ENCODE assay signal across 22 mouse cellular contexts in genomic region chr4:153473480-153474252, GRCm38 (mm10). TPM values are rescaled to one million over a fixed set of nuclear protein-coding genes. Genes with fewer than 3 reads are reported as not detected.
DNase-seq lines count a peak whose midpoint lies in the region; ATAC-seq and TF ChIP-seq lines count a peak whose summit lies in the region.
"Had no signal": no experiment of that assay in that cellular context is flagged by ENCODE, and none has a peak within 500 bp of the region (broad histone marks: within the 10 kb centered on the region; RNA-seq: fewer than 3 reads in every experiment).

No protein-coding gene starts in this region.

- peaks cover 4% of the 10 kb centered on the region; the same call in 1 of the 2 replicates for H3K4me1 ChIP-seq in hindbrain, postnatal 0 days (ENCODE audit: insufficient read depth, low read length)
- H3K4me1 ChIP-seq in hindbrain, embryonic 13.5 days (replicated peaks): peaks cover 37% of the 10 kb centered on the region
- no peaks in the 10 kb centered on the region for H3K4me1 ChIP-seq in liver, postnatal 0 days (ENCODE audit: insufficient read depth)
- H3K4me1 ChIP-seq in liver, embryonic 12.5 days: no peaks in the 10 kb centered on the region
- no peaks in the 10 kb centered on the region for H3K4me1 ChIP-seq in MEL (ENCODE audit: control insufficient read depth in 1 of 2, insufficient read depth in 2 of 2, low read length in 2 of 2)
- no peaks in the 10 kb centered on the region for H3K4me1 ChIP-seq in stomach, postnatal 0 days (replicated peaks; ENCODE audit: control insufficient read depth, insufficient read depth)
- H3K4me1 ChIP-seq: embryonic facial prominence, embryonic 12.5 days; heart, embryonic 15.5 days; intestine, embryonic 15.5 days; liver, embryonic 13.5 days; megakaryocyte, embryonic 14.5 days had no signal

- TF ChIP-seq EP300 in liver, postnatal 0 days (IDR thresholded peaks at IDR 0.05; ENCODE audit: low read depth): no peak
- TF ChIP-seq EP300 in MEL (IDR thresholded peaks at IDR 0.05; ENCODE audit: low read depth in 1 of 2, low read length in 2 of 2): no peak
- TF ChIP-seq EP300 in stomach, postnatal 0 days (optimal IDR thresholded peaks at IDR 0.05): no peak

- TF ChIP-seq CTCF in hindbrain, postnatal 0 days (IDR thresholded peaks at IDR 0.05; ENCODE audit: low read depth): peak; percentile 62
- TF ChIP-seq CTCF in liver, postnatal 0 days (IDR thresholded peaks at IDR 0.05; ENCODE audit: low read depth): peak; percentile 34
- TF ChIP-seq CTCF in MEL (IDR thresholded peaks at IDR 0.05 in 2 of 3, conservative IDR thresholded peaks at IDR 0.05 in 1 of 3; ENCODE audit: control insufficient read depth in 1 of 3, insufficient read depth in 1 of 3, low read depth in 2 of 3, low read length in 3 of 3, poor library complexity in 1 of 3, severe bottlenecking in 1 of 3): peak in 1 of 3 experiments; percentile 41; a peak in 3 of 6 replicates
- TF ChIP-seq CTCF in stomach, postnatal 0 days (IDR thresholded peaks at IDR 0.05; ENCODE audit: low read depth): peak; percentile 36

- no peak overlapping the region for H3K9ac ChIP-seq in hindbrain, postnatal 0 days (replicated peaks; ENCODE audit: low read length)
- H3K9ac ChIP-seq in hindbrain, embryonic 13.5 days: no peak overlapping the region
- no peak overlapping the region for H3K9ac ChIP-seq in liver, postnatal 0 days (replicated peaks)
- H3K9ac ChIP-seq in liver, embryonic 12.5 days: no peak overlapping the region
- H3K9ac ChIP-seq in MEL (ENCODE audit: control insufficient read depth, low read depth, low read length, poor library complexity, severe bottlenecking): no peak overlapping the region
- H3K9ac ChIP-seq in stomach, postnatal 0 days (ENCODE audit: low read length): no peak overlapping the region
- H3K9ac ChIP-seq: embryonic facial prominence, embryonic 12.5 days; forebrain, embryonic 15.5 days; heart, embryonic 15.5 days; intestine, embryonic 15.5 days; liver, embryonic 13.5 days; neural tube, embryonic 12.5 days had no signal

- DNase-seq in hindbrain, postnatal 0 days (ENCODE audit: low spot score): no peak
- DNase-seq in liver, postnatal 0 days: no peak
- DNase-seq in MEL (ENCODE audit: low read depth, low spot score): peak; percentile 3
- no peak for DNase-seq in stomach, postnatal 0 days (ENCODE audit: low spot score)
- DNase-seq: heart, adult 18-20 months; kidney, postnatal 36 days; liver, embryonic 13.5 days; lung, postnatal 10 days; right cerebral cortex, postnatal 14 days had no signal

- TF ChIP-seq POLR2A in MEL (IDR thresholded peaks at IDR 0.05; ENCODE audit: control insufficient read depth in 1 of 2, insufficient read depth in 1 of 2, low read depth in 1 of 2, low read length in 2 of 2, poor library complexity in 1 of 2): no peak

- H3K27ac ChIP-seq in hindbrain, postnatal 0 days: no peak overlapping the region
- H3K27ac ChIP-seq in hindbrain, embryonic 13.5 days: no peak overlapping the region
- H3K27ac ChIP-seq in liver, postnatal 0 days (ENCODE audit: low read depth): no peak overlapping the region
- H3K27ac ChIP-seq in liver, embryonic 12.5 days: no peak overlapping the region
- no peak overlapping the region for H3K27ac ChIP-seq in MEL (ENCODE audit: control insufficient read depth, low read depth, low read length)
- no peak overlapping the region for H3K27ac ChIP-seq in stomach, postnatal 0 days (replicated peaks)
- H3K27ac ChIP-seq: embryonic facial prominence, embryonic 12.5 days; forebrain, embryonic 15.5 days; heart, embryonic 15.5 days; intestine, embryonic 15.5 days; limb, embryonic 10.5 days; liver, embryonic 13.5 days; neural tube, embryonic 12.5 days had no signal

- no peak overlapping the region for H3K4me2 ChIP-seq in hindbrain, postnatal 0 days (ENCODE audit: low read depth, low read length)
- H3K4me2 ChIP-seq in hindbrain, embryonic 13.5 days: no peak overlapping the region
- no peak overlapping the region for H3K4me2 ChIP-seq in liver, postnatal 0 days (ENCODE audit: low read depth, low read length)
- no peak overlapping the region for H3K4me2 ChIP-seq in liver, embryonic 12.5 days
- H3K4me2 ChIP-seq in stomach, postnatal 0 days (replicated peaks; ENCODE audit: low read depth): no peak overlapping the region
- H3K4me2 ChIP-seq: embryonic facial prominence, embryonic 12.5 days; forebrain, embryonic 15.5 days; heart, embryonic 15.5 days; intestine, embryonic 15.5 days; liver, embryonic 13.5 days; neural tube, embryonic 12.5 days had no signal

- no peak overlapping the region for H3K4me3 ChIP-seq in hindbrain, postnatal 0 days (ENCODE audit: low read length)
- no peak overlapping the region for H3K4me3 ChIP-seq in hindbrain, embryonic 13.5 days
- no peak overlapping the region for H3K4me3 ChIP-seq in liver, postnatal 0 days (ENCODE audit: low read depth, low read length)
- H3K4me3 ChIP-seq in liver, embryonic 12.5 days: no peak overlapping the region
- H3K4me3 ChIP-seq in MEL (ENCODE audit: control insufficient read depth in 1 of 2, insufficient read depth in 1 of 2, low read depth in 2 of 2, low read length in 2 of 2): no peak overlapping the region
- no peak overlapping the region for H3K4me3 ChIP-seq in stomach, postnatal 0 days (ENCODE audit: low read depth, low read length)
- H3K4me3 ChIP-seq: embryonic facial prominence, embryonic 12.5 days; forebrain, embryonic 15.5 days; heart, embryonic 15.5 days; intestine, embryonic 15.5 days; limb, embryonic 10.5 days; liver, embryonic 13.5 days; megakaryocyte, embryonic 14.5 days; neural tube, embryonic 12.5 days had no signal

- ATAC-seq in hindbrain, postnatal 0 days: no peak
- ATAC-seq in hindbrain, embryonic 13.5 days (ENCODE audit: low FRiP score): no peak
- ATAC-seq in liver, postnatal 0 days: no peak
- ATAC-seq in liver, embryonic 12.5 days: no peak
- no peak for ATAC-seq in stomach, postnatal 0 days (ENCODE audit: low FRiP score, low TSS enrichment)
- no peak for ATAC-seq in megakaryocyte-erythroid progenitor cell, adult 5-6 weeks (replicated peaks; ENCODE audit: low FRiP score, low TSS enrichment, poor library complexity, severe bottlenecking)
- ATAC-seq in monocyte, adult 5-6 weeks (replicated peaks; ENCODE audit: insufficient number of reproducible peaks, low FRiP score, low TSS enrichment, poor library complexity, severe bottlenecking): no peak
- ATAC-seq: forebrain, embryonic 15.5 days; intestine, embryonic 15.5 days had no signal

- no peaks in the 10 kb centered on the region for H3K27me3 ChIP-seq in hindbrain, postnatal 0 days (ENCODE audit: insufficient read depth, low read length)
- 0 out of 2 replicates have a peak, but pooled peaks cover 2% of the 10 kb centered on the region for H3K27me3 ChIP-seq in hindbrain, embryonic 13.5 days
- H3K27me3 ChIP-seq in liver, postnatal 0 days (ENCODE audit: insufficient read depth, low read length): no peaks in the 10 kb centered on the region; the same call in 1 of the 2 replicates
- H3K27me3 ChIP-seq in liver, embryonic 12.5 days (replicated peaks): peaks cover 24% of the 10 kb centered on the region
- no peaks in the 10 kb centered on the region for H3K27me3 ChIP-seq in MEL (ENCODE audit: control insufficient read depth in 1 of 2, insufficient read depth in 2 of 2, low read length in 2 of 2)
- H3K27me3 ChIP-seq in stomach, postnatal 0 days (ENCODE audit: control insufficient read depth, insufficient read depth, low read length): no peaks in the 10 kb centered on the region; the same call in 1 of the 2 replicates
- H3K27me3 ChIP-seq: neural tube, embryonic 12.5 days had no signal

- WGBS in hindbrain, postnatal 0 days: 74% methylated on average over 4 of the region's 4 CpGs
- 81% methylated on average over 4 of the region's 4 CpGs for WGBS in hindbrain, embryonic 13.5 days
- 58% methylated on average over 4 of the region's 4 CpGs for WGBS in liver, postnatal 0 days (ENCODE audit: insufficient replicate concordance)
- WGBS in liver, embryonic 12.5 days (ENCODE audit: insufficient replicate concordance): 52% methylated on average over 4 of the region's 4 CpGs
- WGBS in stomach, postnatal 0 days: 70% methylated on average over 4 of the region's 4 CpGs

- H3K79me2 ChIP-seq in MEL (ENCODE audit: control insufficient read depth, insufficient read depth, low read length, poor library complexity): no peaks in the 10 kb centered on the region

- TF ChIP-seq RAD21 in MEL (IDR thresholded peaks at IDR 0.05; ENCODE audit: low read depth, low read length): no peak

- H3K9me3 ChIP-seq in hindbrain, postnatal 0 days (ENCODE audit: low read length): peaks cover 4% of the 10 kb centered on the region; the same call in 1 of the 2 replicates
- peaks cover 4% of the 10 kb centered on the region; the same call in 1 of the 2 replicates for H3K9me3 ChIP-seq in hindbrain, embryonic 13.5 days
- peaks cover 4% of the 10 kb centered on the region; the same call in 1 of the 2 replicates for H3K9me3 ChIP-seq in liver, postnatal 0 days (ENCODE audit: low read length)
- peaks cover 18% of the 10 kb centered on the region for H3K9me3 ChIP-seq in liver, embryonic 12.5 days (replicated peaks)
- H3K9me3 ChIP-seq in MEL (replicated peaks; ENCODE audit: insufficient read depth, low read length): no peaks in the 10 kb centered on the region
- H3K9me3 ChIP-seq in stomach, postnatal 0 days (ENCODE audit: control insufficient read depth, low read length): no peaks in the 10 kb centered on the region
- H3K9me3 ChIP-seq: forebrain, embryonic 15.5 days; heart, embryonic 15.5 days; intestine, embryonic 15.5 days; limb, embryonic 10.5 days had no signal

- H3K36me3 ChIP-seq in hindbrain, postnatal 0 days (ENCODE audit: insufficient read depth, low read length): no peaks in the 10 kb centered on the region
- H3K36me3 ChIP-seq in hindbrain, embryonic 13.5 days: peaks cover 38% of the 10 kb centered on the region
- no peaks in the 10 kb centered on the region for H3K36me3 ChIP-seq in liver, postnatal 0 days (replicated peaks; ENCODE audit: insufficient read depth, low read length)
- H3K36me3 ChIP-seq in liver, embryonic 12.5 days: no peaks in the 10 kb centered on the region
- H3K36me3 ChIP-seq in MEL (ENCODE audit: control insufficient read depth in 1 of 2, insufficient read depth in 2 of 2, low read length in 2 of 2): no peaks in the 10 kb centered on the region
- H3K36me3 ChIP-seq in stomach, postnatal 0 days (ENCODE audit: control insufficient read depth, insufficient read depth, low read length): no peaks in the 10 kb centered on the region
- H3K36me3 ChIP-seq: embryonic facial prominence, embryonic 12.5 days; forebrain, embryonic 15.5 days; heart, embryonic 15.5 days; intestine, embryonic 15.5 days; limb, embryonic 10.5 days; liver, embryonic 13.5 days had no signal

RNA-seq across cellular contexts. Expression of gene Ajap1, which starts 8.9 kb away (rescaled TPM):
- total RNA-seq in hindbrain, postnatal 0 days (2014; rRNA removed): 81.0 and 86.2 TPM in 2 replicates
- 32.0 and 32.2 TPM in 2 replicates for polyA plus RNA-seq in hindbrain, postnatal 0 days (2015; fragmentation: Nextera tagmentation; extraction: Ambion mirVana)
- 19.5 TPM in 2 replicates for polyA plus RNA-seq in hindbrain, embryonic 13.5 days (2015; fragmentation: Nextera tagmentation; extraction: Ambion mirVana)
- 0.11 TPM in 1 of 2 replicates, not detected in the other for polyA plus RNA-seq in liver, postnatal 0 days (2015; fragmentation: Nextera tagmentation; extraction: Ambion mirVana)
- 0.49 and 0.84 TPM in 2 replicates for polyA plus RNA-seq in liver, embryonic 12.5 days (2016; fragmentation: Nextera tagmentation; extraction: Ambion mirVana)
- not detected in 2 replicates for total RNA-seq in MEL (2012; rRNA removed)
- not detected for polyA plus RNA-seq in MEL (2012; ENCODE audit: insufficient read depth in 1 of 2, insufficient read length in 2 of 2, low read depth in 1 of 2, low replicate concordance in 2 of 2, missing spikeins in 1 of 2)
- polyA plus RNA-seq in stomach, postnatal 0 days (2015; fragmentation: Nextera tagmentation; extraction: Ambion mirVana): 0.24 and 0.33 TPM in 2 replicates
- total RNA-seq in megakaryocyte-erythroid progenitor cell, adult 5-6 weeks (2014; fragmentation: Nextera tagmentation): not detected in 2 replicates
- total RNA-seq in megakaryocyte-erythroid progenitor cell, adult 5-6 weeks (2017): not detected in 2 replicates
- total RNA-seq in monocyte, adult 5-6 weeks (2017): not detected in 3 replicates
- total RNA-seq: common myeloid progenitor, adult 5-6 weeks; hematopoietic stem cell, adult 5-6 weeks had no signal

Comparison
In these comparisons a context has a peak if more than half of its experiments do, and no peak if none do; other contexts are left out.
1. RNA of gene Ajap1, which starts 8.9 kb away (polyA plus RNA-seq): 32.0 to 32.2 TPM in hindbrain, postnatal 0 days and 19.5 TPM in hindbrain, embryonic 13.5 days; 0.49 to 0.84 TPM in liver, embryonic 12.5 days, 0.24 to 0.33 TPM in stomach, postnatal 0 days, 0.11 TPM in liver, postnatal 0 days and not detected in MEL; every median in the first group is over 10 times any median in the second.